Mouse (Mus musculus) layer of hippocampus, postnatal 36 days (tissue): Measurements from ENCODE around the gene Hectd2. TPM values are rescaled to one million over a fixed set of nuclear protein-coding genes. Genes with fewer than 3 reads are reported as not detected.

Experiments used
- DNase-seq, 2 experiments: peaks; one replicate each; pipeline ENCODE4 v3.0.0; 2022
- total RNA-seq, 2 experiments: library from RNA; stranded (reverse); gene quantifications; 2 replicates each; pipeline ENCODE4 v1.2.3; 2021

Gene Hectd2
- 10 to 100 TPM; 40.3 to 49.3 TPM for total RNA-seq

GRCm38 (mm10) chr19:36554046-36554784, at the start of gene Hectd2:
Gene Hectd2, plus strand, starts transcription at chr19:36554639.
- peak; percentile 56 to 60 for DNase-seq

GRCm38 (mm10) chr19:36504716-36505115, 49.7 kb upstream of the Hectd2 start:
- DNase-seq = no peak

- no peak for DNase-seq
Observed at GRCm38 (mm10) chr19:36511305-36511704, 43.1 kb upstream of the Hectd2 start.

GRCm38 (mm10) chr19:36518461-36518860, 36.0 kb upstream of the Hectd2 start:
- DNase-seq = no peak

- DNase-seq = no peak
Observed at GRCm38 (mm10) chr19:36521568-36521967, 32.9 kb upstream of the Hectd2 start.

- DNase-seq = no peak
Observed at GRCm38 (mm10) chr19:36522558-36523195, 31.8 kb upstream of the Hectd2 start.

GRCm38 (mm10) chr19:36525071-36525470, 29.4 kb upstream of the Hectd2 start:
- no peak for DNase-seq

GRCm38 (mm10) chr19:36533082-36533481, 21.4 kb upstream of the Hectd2 start:
- DNase-seq = no peak

- peak; percentile 69 to 71 for DNase-seq
Observed at GRCm38 (mm10) chr19:36534011-36534765, 20.3 kb upstream of the Hectd2 start.

GRCm38 (mm10) chr19:36534766-36535140, 19.7 kb upstream of the Hectd2 start:
- DNase-seq = peak; percentile 48 to 51

GRCm38 (mm10) chr19:36535186-36535585, 19.3 kb upstream of the Hectd2 start:
- DNase-seq = no peak

- DNase-seq = no peak
Observed at GRCm38 (mm10) chr19:36535878-36536277, 18.6 kb upstream of the Hectd2 start.

GRCm38 (mm10) chr19:36536929-36537328, 17.5 kb upstream of the Hectd2 start:
- no peak for DNase-seq

- no peak for DNase-seq
Observed at GRCm38 (mm10) chr19:36538528-36538927, 15.9 kb upstream of the Hectd2 start.

- DNase-seq = no peak
Observed at GRCm38 (mm10) chr19:36539311-36539710, 15.1 kb upstream of the Hectd2 start.

GRCm38 (mm10) chr19:36540012-36540606, 14.3 kb upstream of the Hectd2 start:
- DNase-seq = no peak

- DNase-seq = no peak
Observed at GRCm38 (mm10) chr19:36540776-36541175, 13.7 kb upstream of the Hectd2 start.

GRCm38 (mm10) chr19:36553561-36554045, 836 bp upstream of the Hectd2 start:
- no peak for DNase-seq

GRCm38 (mm10) chr19:36554785-36555595, 551 bp downstream of the Hectd2 start:
- peak; percentile 45 to 51 for DNase-seq

GRCm38 (mm10) chr19:36559331-36559730, 4.9 kb downstream of the Hectd2 start:
- no peak for DNase-seq

GRCm38 (mm10) chr19:36560160-36560559, 5.7 kb downstream of the Hectd2 start:
- DNase-seq = no peak

GRCm38 (mm10) chr19:36561171-36561570, 6.7 kb downstream of the Hectd2 start:
- DNase-seq = no peak
